Mouse (Mus musculus) megakaryocyte, embryonic 14.5 days (primary cell): Measurements from ENCODE around the gene Tgm7. TPM values are rescaled to one million over a fixed set of nuclear protein-coding genes. Genes with fewer than 3 reads are reported as not detected.

Experiments
- H3K27me3 ChIP-seq: replicated peaks from 2 replicates; pipeline ENCODE3; 2012; ENCODE audit warnings: inconsistent platforms
- H3K36me3 ChIP-seq: replicated peaks from 2 replicates; pipeline ENCODE3; 2012; ENCODE audit warnings: low read length, inconsistent platforms, mixed read lengths
- H3K4me1 ChIP-seq: 2 replicates; pipeline ENCODE4 v1.6.1; 2012; ENCODE audit warnings: inconsistent platforms
- H3K4me3 ChIP-seq: replicated peaks from 2 replicates; pipeline ENCODE3; 2012; ENCODE audit warnings: moderate library complexity, mild to moderate bottlenecking, inconsistent platforms
- H3K9me3 ChIP-seq: 2 replicates; pipeline ENCODE4 v1.6.1; 2012; ENCODE audit warnings: inconsistent platforms
- FLI1 ChIP-seq: IDR thresholded peaks from 2 replicates; pipeline ENCODE4 v1.6.1; 2012; ENCODE audit warnings: low read length, inconsistent platforms, mixed read lengths
- GATA1 ChIP-seq: IDR thresholded peaks from 3 replicates; pipeline ENCODE4 v1.6.1; 2012; ENCODE audit warnings: mixed read lengths, low read length, inconsistent platforms, borderline replicate concordance
- polyA plus RNA-seq: library from polyadenylated mRNA; stranded (reverse); fragments of >175 nt; gene quantifications from 2 replicates; pipeline ENCODE4 v1.2.3, GENCODE M21; 2012; ENCODE audit warnings: low replicate concordance; ENCODE audit not compliant: insufficient read depth

Tgm7 gene
- polyA plus RNA-seq, result not detected in 2 replicates

GRCm38 (mm10) chr2:121109695-121110094 is at the start of gene Tgm7:
TSS of gene Tgm7 (minus strand) at chr2:121109795.
- Histone ChIP-seq H3K4me3 (no peak within 1 kb of the TSS), H3K27me3 (peaks cover 27% of the 10 kb centered on the region), H3K4me1 (no peaks in the 10 kb centered on the region), H3K36me3 (no peaks in the 10 kb centered on the region), H3K9me3 (no peaks in the 10 kb centered on the region)
- TF ChIP-seq FLI1 (no peak), GATA1 (no peak)

DNA sequence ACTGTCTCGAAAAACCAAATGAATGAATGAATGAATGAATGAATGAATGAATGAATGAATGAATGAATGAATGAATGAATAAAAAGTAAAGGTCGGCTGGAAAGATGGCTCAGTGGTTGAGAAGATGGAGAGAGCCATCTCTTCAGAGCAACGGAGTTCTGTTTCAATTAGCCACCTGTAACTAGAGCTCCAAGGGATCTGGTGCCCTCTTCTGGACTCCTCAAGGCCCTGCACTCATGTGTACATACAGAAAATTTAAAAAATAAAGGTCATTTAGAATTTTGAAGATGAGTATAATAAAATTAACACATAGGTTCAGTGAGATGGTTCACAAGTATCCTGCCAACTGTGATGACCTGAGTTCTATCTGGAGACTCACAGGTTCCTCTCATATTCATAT is 43.5 kb upstream of the Tgm7 start:
- H3K4me1 ChIP-seq, result no peaks in the 10 kb centered on the region
- peaks cover 82% of the 10 kb centered on the region for H3K36me3 ChIP-seq
- no peaks in the 10 kb centered on the region for H3K9me3 ChIP-seq
- no peak for TF ChIP-seq GATA1
- TF ChIP-seq FLI1, result no peak
- no peaks in the 10 kb centered on the region for H3K27me3 ChIP-seq
- H3K4me3 ChIP-seq, result no peak overlapping the region

DNA sequence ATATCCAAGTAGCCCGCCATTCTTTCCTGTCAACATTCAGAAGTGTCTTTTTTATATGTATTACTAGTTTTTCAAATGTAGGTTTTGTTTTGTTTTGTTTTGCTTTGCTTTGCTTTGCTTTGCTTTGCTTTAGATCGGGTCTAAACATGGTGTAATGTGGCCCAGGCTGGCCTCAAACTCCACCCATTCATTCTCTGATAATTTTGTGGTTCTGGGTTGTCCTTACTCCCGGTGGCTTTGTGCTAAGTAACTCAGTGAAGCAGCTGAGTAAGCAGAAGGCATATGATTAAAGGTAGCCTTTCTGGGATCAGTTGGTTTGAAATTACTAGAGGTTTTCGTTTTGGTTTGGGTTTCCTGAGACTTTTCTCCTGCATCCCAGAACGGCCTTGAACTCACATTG is 40.1 kb upstream of the Tgm7 start:
- Histone ChIP-seq H3K27me3 (no peaks in the 10 kb centered on the region), H3K36me3 (peaks cover 87% of the 10 kb centered on the region), H3K4me3 (no peak overlapping the region), H3K9me3 (no peaks in the 10 kb centered on the region), H3K4me1 (no peaks in the 10 kb centered on the region)
- TF ChIP-seq FLI1, result no peak
- no peak for TF ChIP-seq GATA1

DNA sequence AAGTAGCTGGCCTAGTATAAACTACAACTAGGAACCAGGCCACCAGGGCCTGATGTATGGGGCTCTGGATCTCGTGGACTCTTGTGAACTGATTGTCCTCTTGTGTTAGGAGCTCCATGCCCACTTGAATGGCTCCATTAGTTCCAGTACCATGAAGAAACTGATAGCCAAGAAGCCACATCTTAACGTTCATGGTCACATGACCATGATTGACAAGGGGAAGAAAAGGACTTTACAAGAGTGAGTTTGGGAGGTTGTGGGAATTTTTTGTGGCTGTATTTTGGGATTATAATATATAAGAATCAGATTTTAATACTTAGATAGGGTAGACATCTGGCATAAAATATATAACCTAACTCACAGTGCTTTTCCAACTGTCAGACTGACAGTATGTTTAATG is 32.8 kb upstream of the Tgm7 start:
- no peaks in the 10 kb centered on the region for H3K9me3 ChIP-seq
- H3K4me3 ChIP-seq, result no peak overlapping the region
- H3K36me3 ChIP-seq, result peaks cover 55% of the 10 kb centered on the region
- peaks cover 33% of the 10 kb centered on the region for H3K4me1 ChIP-seq
- H3K27me3 ChIP-seq, result no peaks in the 10 kb centered on the region
- TF ChIP-seq FLI1 (no peak), GATA1 (no peak)

DNA sequence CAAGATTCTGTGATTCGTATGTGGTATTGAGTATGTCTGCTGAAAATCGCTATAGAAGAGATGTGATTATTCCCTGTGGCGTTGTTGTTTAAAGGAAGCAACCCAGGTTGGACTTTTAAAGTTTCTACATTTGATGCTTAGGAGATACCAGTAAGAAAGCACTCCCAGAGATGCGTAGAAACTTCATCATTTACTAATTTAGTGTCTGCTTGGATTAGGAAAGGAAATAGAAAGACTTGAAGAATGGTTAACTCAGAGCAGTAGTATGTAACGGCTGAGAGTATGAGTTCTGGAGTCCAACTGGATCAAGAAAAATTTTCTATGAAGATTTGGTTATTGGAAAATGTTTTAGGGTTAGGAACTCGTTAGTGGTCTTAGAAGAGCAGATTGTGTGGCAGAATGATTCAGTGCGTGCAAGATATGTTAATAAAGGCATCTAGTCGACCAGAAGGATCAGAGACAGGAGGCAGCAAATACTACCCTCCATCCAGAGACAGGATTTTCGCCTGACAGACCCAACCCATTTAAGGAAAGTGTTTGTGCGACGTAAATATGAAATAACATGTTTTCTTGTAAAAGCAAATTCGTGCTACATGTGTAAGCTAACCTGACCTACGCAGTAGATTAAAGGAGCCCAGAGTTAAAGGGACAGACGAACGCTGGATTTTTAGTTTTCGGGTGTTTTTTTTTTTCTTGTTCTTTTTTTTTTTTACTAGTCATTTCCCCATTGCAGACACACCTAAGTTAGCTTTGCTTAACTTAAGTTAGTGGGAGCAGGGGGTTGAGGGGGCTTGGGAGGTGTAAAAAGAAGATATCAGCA is 31.8 kb upstream of the Tgm7 start:
- no peaks in the 10 kb centered on the region for H3K27me3 ChIP-seq
- H3K36me3 ChIP-seq, result peaks cover 45% of the 10 kb centered on the region
- H3K9me3 ChIP-seq, result no peaks in the 10 kb centered on the region
- H3K4me3 ChIP-seq, result peak overlapping the region; percentile 89
- peaks cover 35% of the 10 kb centered on the region for H3K4me1 ChIP-seq
- TF ChIP-seq GATA1, result no peak

GRCm38 (mm10) chr2:121140018-121140882 is 30.7 kb upstream of the Tgm7 start, which contains the start of the genes Adal and Lcmt2:
TSS of gene Adal (plus strand) at chr2:121140428.
TSS of gene Lcmt2 (minus strand) at chr2:121140653.
- no peak for TF ChIP-seq FLI1
- no peak for TF ChIP-seq GATA1
- Histone ChIP-seq H3K27me3 (no peaks in the 10 kb centered on the region), H3K4me3 (peak within 1 kb of the TSS; percentile 94), H3K4me1 (peaks cover 35% of the 10 kb centered on the region), H3K36me3 (peaks cover 38% of the 10 kb centered on the region), H3K9me3 (peaks cover 1% of the 10 kb centered on the region; the same call in 1 of the 2 replicates)

- TF ChIP-seq GATA1 (no peak), FLI1 (no peak)
- Histone ChIP-seq H3K27me3 (no peaks in the 10 kb centered on the region), H3K4me1 (peaks cover 35% of the 10 kb centered on the region), H3K9me3 (peaks cover 3% of the 10 kb centered on the region; the same call in 1 of the 2 replicates), H3K4me3 (peak overlapping the region; percentile 94), H3K36me3 (peaks cover 30% of the 10 kb centered on the region)
Measured at GRCm38 (mm10) chr2:121139266-121140017, 29.8 kb upstream of the Tgm7 start.

DNA sequence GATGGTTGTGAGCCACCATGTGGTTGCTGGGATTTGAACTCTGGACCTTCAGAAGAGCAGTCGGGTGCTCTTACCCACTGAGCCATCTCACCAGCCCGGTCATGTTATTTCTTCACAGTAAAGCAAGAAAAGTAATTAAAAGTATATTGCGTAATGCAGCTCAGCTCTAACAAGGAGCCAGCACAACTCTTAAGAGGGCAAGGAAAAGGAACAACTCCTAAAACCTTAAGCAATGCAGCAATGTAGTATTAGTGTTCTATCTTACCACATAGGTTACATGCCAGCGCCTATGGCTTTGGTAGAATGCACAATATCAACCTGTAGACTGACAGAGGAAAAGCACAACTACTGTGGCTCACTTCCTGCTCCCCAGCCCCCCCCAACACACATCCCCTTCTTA is 27.8 kb upstream of the Tgm7 start:
- H3K4me3 ChIP-seq, result no peak overlapping the region
- peaks cover 16% of the 10 kb centered on the region for H3K36me3 ChIP-seq
- peaks cover 2% of the 10 kb centered on the region for H3K27me3 ChIP-seq
- H3K9me3 ChIP-seq, result peaks cover 3% of the 10 kb centered on the region; the same call in 1 of the 2 replicates
- TF ChIP-seq FLI1 (no peak), GATA1 (no peak)
- peaks cover 38% of the 10 kb centered on the region for H3K4me1 ChIP-seq

- TF ChIP-seq FLI1 (no peak), GATA1 (no peak)
Measured at GRCm38 (mm10) chr2:121132822-121133221, 23.2 kb upstream of the Tgm7 start.

More at GRCm38 (mm10) chr2:121132822-121133221, 23.2 kb upstream of the Tgm7 start:
- peaks cover 3% of the 10 kb centered on the region for H3K36me3 ChIP-seq
- H3K4me3 ChIP-seq, result no peak overlapping the region
- peaks cover 2% of the 10 kb centered on the region for H3K27me3 ChIP-seq
- peaks cover 3% of the 10 kb centered on the region; the same call in 1 of the 2 replicates for H3K9me3 ChIP-seq
- H3K4me1 ChIP-seq, result peaks cover 16% of the 10 kb centered on the region; the same call in 1 of the 2 replicates
